Mouse (Mus musculus): ENCODE data around the gene Skap1.

DNA sequence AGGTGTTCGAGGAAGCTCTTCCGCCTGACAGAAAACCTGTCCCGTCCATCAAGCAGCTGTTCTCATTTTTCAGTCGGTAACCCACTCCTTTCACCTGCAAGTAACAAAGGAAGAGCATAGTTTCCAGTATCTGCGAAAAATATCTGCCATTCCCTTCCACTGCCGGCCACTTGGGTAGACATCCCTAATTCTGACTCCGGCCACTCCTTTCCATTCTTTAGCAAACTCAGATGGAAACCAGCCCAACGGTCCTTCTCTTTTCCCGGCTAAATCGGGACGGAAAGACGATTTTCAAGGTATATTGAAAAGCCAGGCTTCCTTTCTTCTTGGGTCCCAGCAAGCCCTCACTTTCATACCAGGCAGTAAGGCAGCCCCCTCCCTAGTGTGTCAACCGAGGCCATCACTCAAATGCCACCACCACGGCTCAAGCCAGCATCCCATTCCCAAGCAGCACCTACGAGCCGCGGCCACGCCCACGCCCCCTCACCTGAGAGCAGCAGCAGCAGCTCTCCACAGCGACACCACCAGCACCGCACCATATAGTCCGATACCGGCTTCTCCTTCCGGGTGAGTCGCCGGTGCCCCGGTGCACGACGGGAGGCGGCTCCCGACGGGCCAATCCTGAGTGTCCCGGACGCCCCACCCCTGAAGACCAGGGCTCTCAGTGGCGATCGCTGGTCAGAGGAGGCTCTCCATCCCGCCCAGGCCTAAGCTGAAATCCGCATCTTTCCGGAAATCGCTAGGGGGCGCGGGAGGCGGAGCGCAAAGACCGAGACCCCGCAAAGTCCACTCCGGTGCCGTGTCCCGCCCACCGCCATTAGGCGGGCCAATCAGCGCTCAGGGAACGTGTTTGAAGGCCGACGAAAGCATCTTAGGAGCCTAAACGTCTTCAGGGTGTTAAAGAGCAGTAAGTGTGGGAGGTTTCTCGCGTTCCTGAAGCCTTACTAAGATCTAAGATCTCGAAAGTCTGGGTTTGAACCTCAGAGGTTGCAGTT, 312.9 kb downstream of the Skap1 start, which contains the start of gene Snx11:
- peak; percentile 17 for TF ChIP-seq CTCF (conservative IDR thresholded peaks at IDR 0.05; ENCODE audit: low read length)
- no peak for TF ChIP-seq POU5F1 (IDR thresholded peaks at IDR 0.05; ENCODE audit: borderline replicate concordance, low read length)
- no peak for TF ChIP-seq NANOG (IDR thresholded peaks at IDR 0.05; ENCODE audit: borderline replicate concordance, low read length)

All from E14TG2a.4 (cell line).